Mouse (Mus musculus) testis, postnatal 10 days (tissue): Measurements from ENCODE around the gene Gnb4.
A peak's percentile ranks its signal among the peaks of the same experiment; 100 is the strongest.

Experiments
- DNase-seq: peaks from one replicate; pipeline ENCODE4 v3.0.0; 2021; ENCODE audit warnings: low spot score

Gene Gnb4

GRCm38 (mm10) chr3:32614786-32615185 is 1.6 kb downstream of the Gnb4 start:
- DNase-seq: no peak

GRCm38 (mm10) chr3:32611606-32612170 is 4.7 kb downstream of the Gnb4 start:
- DNase-seq: no peak

GRCm38 (mm10) chr3:32610560-32610959 is 5.8 kb downstream of the Gnb4 start:
- peak; percentile 61 for DNase-seq

GRCm38 (mm10) chr3:32609233-32609632 is 7.2 kb downstream of the Gnb4 start:
- no peak for DNase-seq

- no peak for DNase-seq
Measured at GRCm38 (mm10) chr3:32601055-32601454, 15.3 kb downstream of the Gnb4 start.

GRCm38 (mm10) chr3:32599328-32599727 is 17.1 kb downstream of the Gnb4 start:
- no peak for DNase-seq

- DNase-seq: no peak
Measured at GRCm38 (mm10) chr3:32595080-32595479, 21.3 kb downstream of the Gnb4 start.

GRCm38 (mm10) chr3:32586274-32586673 is 30.1 kb downstream of the Gnb4 start:
- DNase-seq: no peak

GRCm38 (mm10) chr3:32583489-32583888 is 32.9 kb downstream of the Gnb4 start:
- no peak for DNase-seq

GRCm38 (mm10) chr3:32581911-32582310 is 34.5 kb downstream of the Gnb4 start:
- DNase-seq: no peak

- DNase-seq: no peak
Measured at GRCm38 (mm10) chr3:32580738-32581137, 35.6 kb downstream of the Gnb4 start.

GRCm38 (mm10) chr3:32578772-32579171 is 37.6 kb downstream of the Gnb4 start:
- no peak for DNase-seq

- no peak for DNase-seq
Measured at GRCm38 (mm10) chr3:32575151-32575550, 41.2 kb downstream of the Gnb4 start.

- DNase-seq: no peak
Measured at GRCm38 (mm10) chr3:32573881-32574280, 42.5 kb downstream of the Gnb4 start.

GRCm38 (mm10) chr3:32573086-32573485 is 43.3 kb downstream of the Gnb4 start:
- DNase-seq: no peak

- DNase-seq: no peak
Measured at GRCm38 (mm10) chr3:32563401-32563800, 53.0 kb downstream of the Gnb4 start.

- no peak for DNase-seq
Measured at GRCm38 (mm10) chr3:32553061-32553460, 63.3 kb downstream of the Gnb4 start.

GRCm38 (mm10) chr3:32538091-32538490 is 78.3 kb downstream of the Gnb4 start:
- DNase-seq: no peak

- DNase-seq: no peak
Measured at GRCm38 (mm10) chr3:32537556-32537955, 78.8 kb downstream of the Gnb4 start.

- DNase-seq: no peak
Measured at GRCm38 (mm10) chr3:32535692-32536091, 80.7 kb downstream of the Gnb4 start.
